Mouse (Mus musculus) liver, embryonic 15.5 days (tissue): ENCODE results near the gene Rnf39. TPM values are rescaled to one million over a fixed set of nuclear protein-coding genes. Genes with fewer than 3 reads are reported as not detected.

Experiments
- ATAC-seq: fragments of 200-750 bp; cut with Nextera tagmentation; 2 replicates; pipeline ENCODE4 v1.8.0; 2017; ENCODE audit warnings: moderate number of reproducible peaks, mild to moderate bottlenecking, moderate library complexity; ENCODE audit not compliant: insufficient read depth
- H3K27ac ChIP-seq: fragments of 300-500 bp; sonication (generic); replicated peaks from 2 replicates; pipeline ENCODE4 v1.5.1; 2015; ENCODE audit warnings: mild to moderate bottlenecking, inconsistent platforms
- H3K27me3 ChIP-seq: fragments of 300-500 bp; sonication (generic); 2 replicates; pipeline ENCODE4 v1.6.1; 2015; ENCODE audit warnings: mild to moderate bottlenecking, inconsistent platforms
- H3K36me3 ChIP-seq: fragments of 300-500 bp; sonication (generic); replicated peaks from 2 replicates; pipeline ENCODE4 v1.6.1; 2015; ENCODE audit warnings: moderate library complexity, mild to moderate bottlenecking, inconsistent platforms
- H3K4me1 ChIP-seq: fragments of 300-500 bp; sonication (generic); replicated peaks from 2 replicates; pipeline ENCODE4 v1.6.1; 2015; ENCODE audit warnings: inconsistent platforms
- H3K4me2 ChIP-seq: fragments of 300-500 bp; sonication (generic); 2 replicates; pipeline ENCODE4 v1.6.1; 2015; ENCODE audit warnings: moderate library complexity, mild to moderate bottlenecking, inconsistent platforms
- H3K4me3 ChIP-seq: fragments of 300-500 bp; sonication (generic); replicated peaks from 2 replicates; pipeline ENCODE4 v1.5.1; 2015; ENCODE audit warnings: mild to moderate bottlenecking, inconsistent platforms
- H3K9ac ChIP-seq: fragments of 300-500 bp; sonication (generic); 2 replicates; pipeline ENCODE4 v1.6.1; 2015; ENCODE audit warnings: moderate library complexity, mild to moderate bottlenecking, inconsistent platforms
- H3K9me3 ChIP-seq: fragments of 300-500 bp; sonication (generic); replicated peaks from 2 replicates; pipeline ENCODE4 v1.6.1; 2016; ENCODE audit warnings: inconsistent platforms
- WGBS: fragments of 180-500 bp; shearing (Covaris S2); methylation state at CpG from one replicate; pipeline ENCODE4 v1.1.7; 2015; ENCODE audit warnings: mixed read lengths; ENCODE audit not compliant: insufficient replicate concordance; 5-methylcytosine and 5-hydroxymethylcytosine counted together
- polyA plus RNA-seq: library from polyadenylated mRNA; unstranded; fragments of >200 nt; fragmentation: Nextera tagmentation; extraction: Ambion mirVana; gene quantifications from 2 replicates; pipeline ENCODE4 v1.2.1, GENCODE M21; 2015

The Rnf39 gene
- polyA plus RNA-seq, 1 experiment from 2014 or later: 0.14 TPM

GRCm38 (mm10) chr17:36957999-36958743 lies 15.5 kb downstream of the Rnf39 start, which contains the start of the genes Znrd1 and Znrd1as:
Gene Znrd1, minus strand, starts transcription at chr17:36958559.
Gene Znrd1as, plus strand, starts transcription at chr17:36958592.
- ATAC-seq: peak; percentile 96
- Histone ChIP-seq H3K36me3 (0 out of 2 replicates have a peak, but pooled peaks cover 10% of the 10 kb centered on the region), H3K27me3 (no peaks in the 10 kb centered on the region), H3K27ac (peak within 1 kb of the TSS; percentile 60), H3K4me2 (peak within 1 kb of the TSS; percentile 79), H3K9me3 (no peaks in the 10 kb centered on the region), H3K9ac (peak within 1 kb of the TSS; percentile 70), H3K4me3 (peak within 1 kb of the TSS; percentile 72), H3K4me1 (peaks cover 20% of the 10 kb centered on the region)
- WGBS: under 1% methylated on average over 46 of the region's 46 CpGs

DNA sequence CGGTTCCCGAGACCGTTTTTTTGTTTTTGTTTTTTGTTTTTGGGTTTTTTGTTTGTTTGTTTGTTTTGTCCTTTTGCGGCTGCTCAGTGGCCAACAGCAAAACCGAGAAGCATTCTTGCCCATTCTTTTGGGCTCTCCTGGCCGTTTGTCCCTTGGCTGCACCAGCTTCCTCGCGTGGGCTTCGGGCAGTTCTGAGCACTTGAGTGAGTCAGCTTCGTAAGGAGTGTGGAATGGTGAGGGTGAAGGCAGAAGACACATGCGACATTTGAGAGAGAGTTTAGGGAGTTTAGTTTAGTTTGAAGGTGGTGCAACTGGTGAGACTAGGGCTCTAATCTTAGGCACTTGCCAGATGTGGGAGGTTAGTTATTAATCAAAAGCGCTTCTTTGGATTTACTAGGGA lies 16.2 kb downstream of the Rnf39 start:
- Histone ChIP-seq H3K27ac (peak overlapping the region; percentile 60), H3K27me3 (no peaks in the 10 kb centered on the region), H3K4me2 (peak overlapping the region; percentile 79), H3K9ac (peak overlapping the region; percentile 70), H3K9me3 (no peaks in the 10 kb centered on the region), H3K4me1 (peaks cover 20% of the 10 kb centered on the region), H3K4me3 (peak overlapping the region; percentile 72), H3K36me3 (0 out of 2 replicates have a peak, but pooled peaks cover 10% of the 10 kb centered on the region)
- 14% methylated on average over 12 of the region's 12 CpGs for WGBS
- no peak for ATAC-seq

DNA sequence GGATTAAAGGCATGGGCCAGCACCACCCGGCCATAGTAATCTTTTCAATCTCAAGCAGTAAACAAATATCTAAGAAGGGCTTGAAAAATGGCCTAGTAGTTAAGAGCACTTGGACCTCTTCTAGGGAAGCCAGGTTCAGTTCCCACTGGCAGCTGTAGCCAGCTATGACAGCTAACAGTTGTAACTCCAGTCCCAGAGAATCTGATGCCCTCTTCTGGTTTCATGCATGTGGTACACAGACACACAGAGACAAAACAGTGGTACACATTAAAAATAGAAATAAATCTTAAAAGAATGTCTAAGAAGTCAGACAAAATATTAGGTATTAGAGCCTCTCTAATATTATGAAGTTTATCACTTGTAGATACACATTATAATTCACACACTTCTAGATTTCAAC lies 18.4 kb downstream of the Rnf39 start:
- 59% methylated on average over 1 of the region's 1 CpGs for WGBS
- no peak overlapping the region for H3K4me2 ChIP-seq
- no peak overlapping the region for H3K9ac ChIP-seq
- H3K27me3 ChIP-seq: no peaks in the 10 kb centered on the region
- peaks cover 20% of the 10 kb centered on the region for H3K4me1 ChIP-seq
- H3K4me3 ChIP-seq: no peak overlapping the region
- ATAC-seq: no peak
- H3K9me3 ChIP-seq: no peaks in the 10 kb centered on the region
- no peak overlapping the region for H3K27ac ChIP-seq
- 0 out of 2 replicates have a peak, but pooled peaks cover 7% of the 10 kb centered on the region for H3K36me3 ChIP-seq

DNA sequence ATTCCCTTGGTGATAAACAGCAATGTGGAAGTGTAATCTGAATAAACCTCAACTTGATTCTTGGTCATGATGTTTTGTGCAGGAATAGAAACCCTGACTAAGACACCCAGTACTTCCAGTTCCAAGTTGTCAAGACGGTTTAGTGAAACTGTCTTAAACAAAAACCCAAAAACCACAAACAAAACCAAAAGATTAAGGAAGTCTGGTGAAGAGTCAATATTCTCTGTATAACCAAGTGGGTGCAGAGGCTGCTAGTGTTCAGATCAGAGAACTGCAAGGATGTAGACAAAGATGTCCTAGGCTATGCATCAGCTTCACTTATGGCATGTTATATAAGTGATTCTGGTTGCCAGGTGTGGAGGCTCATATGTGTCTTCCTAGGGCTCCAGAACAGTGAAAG lies 24.2 kb downstream of the Rnf39 start:
- Histone ChIP-seq H3K4me3 (no peak overlapping the region), H3K9ac (no peak overlapping the region), H3K9me3 (no peaks in the 10 kb centered on the region), H3K36me3 (no peaks in the 10 kb centered on the region), H3K4me2 (no peak overlapping the region), H3K4me1 (no peaks in the 10 kb centered on the region), H3K27me3 (no peaks in the 10 kb centered on the region), H3K27ac (no peak overlapping the region)
- ATAC-seq: no peak
- WGBS: 8% methylated on average over 1 of the region's 1 CpGs

- Histone ChIP-seq H3K9ac (no peak overlapping the region), H3K36me3 (no peaks in the 10 kb centered on the region), H3K9me3 (no peaks in the 10 kb centered on the region), H3K4me3 (no peak overlapping the region), H3K4me1 (no peaks in the 10 kb centered on the region), H3K4me2 (no peak overlapping the region), H3K27me3 (0 out of 2 replicates have a peak, but pooled peaks cover 3% of the 10 kb centered on the region), H3K27ac (no peak overlapping the region)
- WGBS: 65% methylated on average over 14 of the region's 14 CpGs
- ATAC-seq: peak; percentile 31
Measured at GRCm38 (mm10) chr17:36970316-36970890, 27.7 kb downstream of the Rnf39 start.

DNA sequence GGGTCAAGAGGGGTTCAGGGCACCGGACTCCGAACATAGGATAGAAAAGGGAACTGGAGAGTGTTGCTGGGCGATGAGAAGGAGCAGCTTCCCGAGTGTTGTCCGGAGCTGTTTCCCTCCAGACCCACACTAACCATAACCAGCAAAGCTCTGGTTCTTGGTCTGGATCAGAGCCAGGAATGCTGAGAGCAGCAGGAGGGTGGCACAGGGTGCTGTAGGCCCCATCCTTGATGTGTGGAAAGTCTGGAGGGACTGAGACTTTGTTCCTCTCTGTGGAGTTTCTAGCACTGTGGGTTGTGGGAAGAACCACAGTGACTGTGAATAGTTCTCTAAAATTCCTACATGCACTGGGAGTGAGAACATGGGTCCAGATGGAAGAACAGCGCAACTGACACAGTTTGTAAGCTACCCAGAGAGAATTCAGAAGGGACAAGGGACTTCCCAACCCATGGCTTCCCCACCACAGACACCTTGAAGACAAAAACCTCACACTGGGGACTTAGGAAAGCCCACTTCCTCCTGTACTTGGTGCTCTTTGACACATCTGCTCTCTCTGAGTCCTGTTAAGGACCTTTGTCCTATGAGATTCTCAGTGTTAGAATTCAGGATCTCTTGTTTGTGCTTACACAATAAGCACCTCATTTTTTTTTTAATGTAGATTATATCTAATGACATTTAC lies 28.6 kb downstream of the Rnf39 start:
- Histone ChIP-seq H3K4me2 (no peak overlapping the region), H3K27ac (no peak overlapping the region), H3K36me3 (no peaks in the 10 kb centered on the region), H3K4me3 (no peak overlapping the region), H3K9me3 (no peaks in the 10 kb centered on the region), H3K9ac (no peak overlapping the region), H3K4me1 (no peaks in the 10 kb centered on the region), H3K27me3 (0 out of 2 replicates have a peak, but pooled peaks cover 3% of the 10 kb centered on the region)
- 56% methylated on average over 6 of the region's 6 CpGs for WGBS
- ATAC-seq: no peak

DNA sequence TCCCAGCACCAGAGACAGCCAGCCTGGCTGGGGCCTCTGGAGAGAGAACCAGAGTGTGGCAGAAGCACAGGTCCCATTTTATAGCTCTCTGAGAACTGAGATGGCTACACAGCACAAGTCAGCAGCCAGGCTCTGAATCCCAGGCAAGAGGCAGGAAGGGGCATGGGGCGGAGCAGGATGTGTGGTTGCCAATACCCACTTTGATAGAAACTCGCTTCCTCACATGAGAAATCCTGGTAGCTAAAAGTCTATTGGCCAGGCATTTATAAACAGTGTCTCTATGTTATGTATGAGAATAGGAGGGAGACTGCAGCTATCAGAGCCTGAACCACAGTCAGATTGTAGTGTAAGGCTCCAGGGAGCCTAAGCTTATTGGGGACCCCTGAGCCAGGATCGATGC lies 30.1 kb downstream of the Rnf39 start:
- no peak for ATAC-seq
- Histone ChIP-seq H3K9me3 (no peaks in the 10 kb centered on the region), H3K27me3 (0 out of 2 replicates have a peak, but pooled peaks cover 3% of the 10 kb centered on the region), H3K4me3 (no peak overlapping the region), H3K27ac (no peak overlapping the region), H3K4me2 (no peak overlapping the region), H3K36me3 (no peaks in the 10 kb centered on the region), H3K4me1 (no peaks in the 10 kb centered on the region), H3K9ac (no peak overlapping the region)
- WGBS: 25% methylated on average over 3 of the region's 3 CpGs

GRCm38 (mm10) chr17:36973271-36973787 lies 30.6 kb downstream of the Rnf39 start:
- 47% methylated on average over 8 of the region's 8 CpGs for WGBS
- no peak for ATAC-seq
- Histone ChIP-seq H3K9ac (no peak overlapping the region), H3K9me3 (no peaks in the 10 kb centered on the region), H3K4me3 (no peak overlapping the region), H3K36me3 (no peaks in the 10 kb centered on the region), H3K27me3 (peaks cover 4% of the 10 kb centered on the region; the same call in 1 of the 2 replicates), H3K4me2 (no peak overlapping the region), H3K4me1 (no peaks in the 10 kb centered on the region), H3K27ac (no peak overlapping the region)

- Histone ChIP-seq H3K4me3 (no peak within 1 kb of the TSS), H3K27me3 (peaks cover 24% of the 10 kb centered on the region), H3K27ac (no peak within 1 kb of the TSS), H3K9me3 (no peaks in the 10 kb centered on the region), H3K36me3 (no peaks in the 10 kb centered on the region), H3K4me2 (peak within 1 kb of the TSS; percentile 37), H3K9ac (no peak within 1 kb of the TSS), H3K4me1 (no peaks in the 10 kb centered on the region)
- no peak for ATAC-seq
- 10% methylated on average over 18 of the region's 18 CpGs for WGBS
Measured at GRCm38 (mm10) chr17:36981221-36981813, 38.6 kb downstream of the Rnf39 start, which contains the start of gene 2410137M14Rik. Gene 2410137M14Rik, minus strand, starts transcription at chr17:36981237.

- Histone ChIP-seq H3K27ac (no peak overlapping the region), H3K27me3 (peaks cover 29% of the 10 kb centered on the region), H3K9me3 (no peaks in the 10 kb centered on the region), H3K4me3 (no peak overlapping the region), H3K9ac (no peak overlapping the region), H3K4me1 (no peaks in the 10 kb centered on the region), H3K4me2 (peak overlapping the region; percentile 37; the same call in 1 of the 2 replicates), H3K36me3 (no peaks in the 10 kb centered on the region)
- WGBS: 13% methylated on average over 4 of the region's 4 CpGs
- ATAC-seq: no peak
Measured at GRCm38 (mm10) chr17:36981845-36982244, 39.1 kb downstream of the Rnf39 start.
